Mouse (Mus musculus) cerebellum, postnatal 4 days (tissue): ENCODE data around the gene Flt3l.
A peak's percentile ranks its signal among the peaks of the same experiment; 100 is the strongest.
"Not testable (repeated sequence)": the region's sequence is repeated elsewhere in the genome, so short reads cannot be mapped to it uniquely, and the experiment has no call there.

Experiments used
- DNase-seq, 2 experiments: peaks; one replicate each; pipeline ENCODE4 v3.0.0; 2022; ENCODE audit warnings: low spot score in 2 of 2, mixed read lengths in 1 of 2

The Flt3l gene

GRCm38 (mm10) chr7:45141914-45142313 is 5.7 kb upstream of the Flt3l start:
- DNase-seq, result no peak

- DNase-seq, result no peak
These were observed 5.1 kb upstream of the Flt3l start for GRCm38 (mm10) chr7:45141319-45141718.

GRCm38 (mm10) chr7:45139904-45140723 is 3.9 kb upstream of the Flt3l start:
- DNase-seq, result no peak

GRCm38 (mm10) chr7:45138403-45138802 is 2.2 kb upstream of the Flt3l start:
- no peak for DNase-seq

GRCm38 (mm10) chr7:45137171-45138006 is 1.2 kb upstream of the Flt3l start:
- no peak for DNase-seq

- DNase-seq, result no peak
These were observed 862 bp downstream of the Flt3l start for GRCm38 (mm10) chr7:45135370-45135769.

- DNase-seq, result no peak
These were observed 1.6 kb downstream of the Flt3l start for GRCm38 (mm10) chr7:45134544-45135026.

- no peak for DNase-seq
These were observed 2.6 kb downstream of the Flt3l start for GRCm38 (mm10) chr7:45133446-45134159.

- DNase-seq, result no peak
These were observed 4.4 kb downstream of the Flt3l start for GRCm38 (mm10) chr7:45131850-45132249.

GRCm38 (mm10) chr7:45129776-45130512 is 6.3 kb downstream of the Flt3l start:
- no peak for DNase-seq

GRCm38 (mm10) chr7:45129318-45129717 is 6.9 kb downstream of the Flt3l start:
- DNase-seq, result peak in 1 of 2 experiments; percentile 42

- DNase-seq, result peak; percentile 88 to 97
These were observed 7.5 kb downstream of the Flt3l start, which contains the start of gene Rpl13a for GRCm38 (mm10) chr7:45128624-45129246. Gene Rpl13a (minus strand): TSS chr7:45128761.

GRCm38 (mm10) chr7:45127700-45128224 is 8.5 kb downstream of the Flt3l start:
- no peak for DNase-seq

GRCm38 (mm10) chr7:45126844-45127699 is 9.2 kb downstream of the Flt3l start:
- DNase-seq, result no peak

- DNase-seq, result no peak
These were observed 9.9 kb downstream of the Flt3l start for GRCm38 (mm10) chr7:45126147-45126843.

GRCm38 (mm10) chr7:45125649-45126048 is 10.6 kb downstream of the Flt3l start:
- not testable (repeated sequence) for DNase-seq

GRCm38 (mm10) chr7:45125144-45125600 is 11.1 kb downstream of the Flt3l start:
- no peak for DNase-seq

GRCm38 (mm10) chr7:45124224-45125143 is 11.7 kb downstream of the Flt3l start, which contains the start of gene Rps11:
Gene Rps11 (minus strand): TSS chr7:45124439.
- DNase-seq, result peak; percentile 98
